Mouse (Mus musculus) stomach, embryonic 14.5 days (tissue): Measurements from ENCODE around the gene Uqcrh. TPM values are rescaled to one million over a fixed set of nuclear protein-coding genes. Genes with fewer than 3 reads are reported as not detected.

ENCODE experiments used
- ATAC-seq: fragments of 200-750 bp; cut with Nextera tagmentation; 2 replicates; pipeline ENCODE4 v1.8.0; 2017; ENCODE audit warnings: low read depth, moderate TSS enrichment; ENCODE audit not compliant: insufficient number of reproducible peaks, insufficient read depth, low FRiP score
- H3K27ac ChIP-seq: fragments of 300-500 bp; sonication (generic); 2 replicates; pipeline ENCODE4 v1.5.1; 2014; ENCODE audit warnings: mild to moderate bottlenecking, low read length, moderate library complexity, mixed read lengths
- H3K27me3 ChIP-seq: fragments of 300-500 bp; sonication (generic); 2 replicates; pipeline ENCODE4 v1.6.1; 2014; ENCODE audit warnings: low read length, control low read depth, mixed read lengths; ENCODE audit not compliant: control insufficient read depth, insufficient read depth
- H3K36me3 ChIP-seq: fragments of 300-500 bp; sonication (generic); 2 replicates; pipeline ENCODE4 v1.6.1; 2014; ENCODE audit warnings: mild to moderate bottlenecking, control low read depth, low read length, moderate library complexity, mixed read lengths; ENCODE audit not compliant: control insufficient read depth, insufficient read depth
- H3K4me1 ChIP-seq: fragments of 300-500 bp; sonication (generic); 2 replicates; pipeline ENCODE4 v1.6.1; 2014; ENCODE audit warnings: low read length, control low read depth, mixed read lengths; ENCODE audit not compliant: control insufficient read depth, insufficient read depth
- H3K4me2 ChIP-seq: fragments of 300-500 bp; sonication (generic); replicated peaks from 2 replicates; pipeline ENCODE4 v1.6.1; 2014; ENCODE audit warnings: low read depth, low read length, control low read depth
- H3K4me3 ChIP-seq: fragments of 300-500 bp; sonication (generic); 2 replicates; pipeline ENCODE4 v1.5.1; 2014; ENCODE audit warnings: low read depth, low read length, control low read depth
- H3K9ac ChIP-seq: fragments of 300-500 bp; sonication (generic); replicated peaks from 2 replicates; pipeline ENCODE4 v1.6.1; 2014; ENCODE audit warnings: low read depth, mild to moderate bottlenecking, control low read depth, low read length, moderate library complexity, mixed read lengths
- H3K9me3 ChIP-seq: fragments of 300-500 bp; sonication (generic); 2 replicates; pipeline ENCODE4 v1.6.1; 2016; ENCODE audit warnings: low read depth, low read length, control low read depth; ENCODE audit not compliant: control insufficient read depth
- WGBS: fragments of 180-500 bp; shearing (Covaris S2); extraction: QIAGEN DNeasy Blood & Tissue Kit; methylation state at CpG from one replicate; pipeline ENCODE4 v1.1.7; 2014; 5-methylcytosine and 5-hydroxymethylcytosine counted together
- polyA plus RNA-seq: library from polyadenylated mRNA; unstranded; fragments of >200 nt; fragmentation: Nextera tagmentation; extraction: Ambion mirVana; gene quantifications from 2 replicates; pipeline ENCODE4 v1.2.1, GENCODE M21; 2014

Uqcrh gene
- polyA plus RNA-seq, 1 experiment from 2014 or later = 565 TPM

- Histone ChIP-seq H3K9ac (no peak overlapping the region), H3K4me1 (0 out of 2 replicates have a peak, but pooled peaks cover 6% of the 10 kb centered on the region), H3K4me2 (no peak overlapping the region), H3K4me3 (no peak overlapping the region), H3K27ac (no peak overlapping the region), H3K27me3 (no peaks in the 10 kb centered on the region), H3K9me3 (no peaks in the 10 kb centered on the region), H3K36me3 (peaks cover 13% of the 10 kb centered on the region; the same call in 1 of the 2 replicates)
- no peak for ATAC-seq
- WGBS = 59% methylated on average over 7 of the region's 7 CpGs
Measured at GRCm38 (mm10) chr4:116048130-116048920, 26.5 kb downstream of the Uqcrh start.

- ATAC-seq = no peak
- Histone ChIP-seq H3K9ac (no peak overlapping the region), H3K4me1 (0 out of 2 replicates have a peak, but pooled peaks cover 5% of the 10 kb centered on the region), H3K9me3 (no peaks in the 10 kb centered on the region), H3K4me2 (no peak overlapping the region), H3K36me3 (peaks cover 13% of the 10 kb centered on the region; the same call in 1 of the 2 replicates), H3K27ac (no peak overlapping the region), H3K4me3 (no peak overlapping the region), H3K27me3 (no peaks in the 10 kb centered on the region)
- WGBS = 88% methylated on average over 1 of the region's 1 CpGs
Measured at GRCm38 (mm10) chr4:116047681-116048080, 27.2 kb downstream of the Uqcrh start.

- H3K9me3 ChIP-seq = no peaks in the 10 kb centered on the region
- no peaks in the 10 kb centered on the region for H3K4me1 ChIP-seq
- H3K4me2 ChIP-seq = no peak overlapping the region
- no peak overlapping the region for H3K27ac ChIP-seq
- peaks cover 13% of the 10 kb centered on the region; the same call in 1 of the 2 replicates for H3K36me3 ChIP-seq
- ATAC-seq = no peak
- WGBS = 80% methylated on average over 2 of the region's 2 CpGs
- no peak overlapping the region for H3K9ac ChIP-seq
- no peaks in the 10 kb centered on the region for H3K27me3 ChIP-seq
- H3K4me3 ChIP-seq = no peak overlapping the region
Measured at GRCm38 (mm10) chr4:116046604-116047003, 28.3 kb downstream of the Uqcrh start.

- no peaks in the 10 kb centered on the region for H3K9me3 ChIP-seq
- ATAC-seq = no peak
- H3K9ac ChIP-seq = no peak overlapping the region
- no peaks in the 10 kb centered on the region for H3K27me3 ChIP-seq
- H3K4me2 ChIP-seq = no peak overlapping the region
- peaks cover 11% of the 10 kb centered on the region; the same call in 1 of the 2 replicates for H3K36me3 ChIP-seq
- H3K4me1 ChIP-seq = no peaks in the 10 kb centered on the region
- no peak overlapping the region for H3K27ac ChIP-seq
- no peak overlapping the region for H3K4me3 ChIP-seq
- WGBS = 81% methylated on average over 3 of the region's 3 CpGs
Measured at GRCm38 (mm10) chr4:116042186-116042585, 32.7 kb downstream of the Uqcrh start.

- Histone ChIP-seq H3K9ac (no peak overlapping the region), H3K4me2 (no peak overlapping the region), H3K36me3 (peaks cover 11% of the 10 kb centered on the region; the same call in 1 of the 2 replicates), H3K9me3 (no peaks in the 10 kb centered on the region), H3K4me1 (no peaks in the 10 kb centered on the region), H3K27me3 (no peaks in the 10 kb centered on the region), H3K4me3 (no peak overlapping the region), H3K27ac (no peak overlapping the region)
- ATAC-seq = no peak
- 84% methylated on average over 2 of the region's 2 CpGs for WGBS
Measured at GRCm38 (mm10) chr4:116040466-116040865, 34.4 kb downstream of the Uqcrh start.

GRCm38 (mm10) chr4:116033374-116033773 is 41.5 kb downstream of the Uqcrh start:
- Histone ChIP-seq H3K4me2 (no peak overlapping the region), H3K36me3 (peaks cover 4% of the 10 kb centered on the region; the same call in 1 of the 2 replicates), H3K27ac (no peak overlapping the region), H3K27me3 (no peaks in the 10 kb centered on the region), H3K9ac (no peak overlapping the region), H3K4me1 (no peaks in the 10 kb centered on the region), H3K4me3 (no peak overlapping the region), H3K9me3 (no peaks in the 10 kb centered on the region)
- ATAC-seq = no peak
- WGBS = 87% methylated on average over 5 of the region's 5 CpGs

- peaks cover 4% of the 10 kb centered on the region; the same call in 1 of the 2 replicates for H3K36me3 ChIP-seq
Measured at GRCm38 (mm10) chr4:116032906-116033305, 42.0 kb downstream of the Uqcrh start.

GRCm38 (mm10) chr4:116017902-116018746 is 56.7 kb downstream of the Uqcrh start, which contains the start of gene Faah:
Faah (minus strand) TSS chr4:116017926.
- WGBS = 10% methylated on average over 18 of the region's 18 CpGs
- no peak for ATAC-seq
- Histone ChIP-seq H3K36me3 (no peaks in the 10 kb centered on the region), H3K4me2 (peak within 1 kb of the TSS; percentile 84), H3K27ac (no peak within 1 kb of the TSS), H3K27me3 (peaks cover 9% of the 10 kb centered on the region), H3K4me3 (peak within 1 kb of the TSS; percentile 47), H3K4me1 (no peaks in the 10 kb centered on the region), H3K9me3 (no peaks in the 10 kb centered on the region), H3K9ac (peak within 1 kb of the TSS; percentile 28; the same call in 1 of the 2 replicates)

More at GRCm38 (mm10) chr4:116032906-116033305, 42.0 kb downstream of the Uqcrh start:
- Histone ChIP-seq H3K27me3 (no peaks in the 10 kb centered on the region), H3K4me2 (no peak overlapping the region), H3K9ac (no peak overlapping the region), H3K9me3 (no peaks in the 10 kb centered on the region), H3K27ac (no peak overlapping the region), H3K4me1 (no peaks in the 10 kb centered on the region), H3K4me3 (no peak overlapping the region)
- WGBS = 90% methylated on average over 9 of the region's 9 CpGs
- ATAC-seq = no peak
